Mouse (Mus musculus): ENCODE data around the gene Irx1. TPM values are rescaled to one million over a fixed set of nuclear protein-coding genes. Genes with fewer than 3 reads are reported as not detected.

Gene Irx1
- total RNA-seq (2021), result 1 to 10 TPM; 5.1 to 5.6 TPM
- long read RNA-seq, experiment 1, partial matches to known transcripts, result 0 of 1 reads
- long read RNA-seq, experiment 1, other reads (novel, unspliced or antisense), result 1 of 1 reads
- long read RNA-seq, experiment 2, result 0 reads

DNA sequence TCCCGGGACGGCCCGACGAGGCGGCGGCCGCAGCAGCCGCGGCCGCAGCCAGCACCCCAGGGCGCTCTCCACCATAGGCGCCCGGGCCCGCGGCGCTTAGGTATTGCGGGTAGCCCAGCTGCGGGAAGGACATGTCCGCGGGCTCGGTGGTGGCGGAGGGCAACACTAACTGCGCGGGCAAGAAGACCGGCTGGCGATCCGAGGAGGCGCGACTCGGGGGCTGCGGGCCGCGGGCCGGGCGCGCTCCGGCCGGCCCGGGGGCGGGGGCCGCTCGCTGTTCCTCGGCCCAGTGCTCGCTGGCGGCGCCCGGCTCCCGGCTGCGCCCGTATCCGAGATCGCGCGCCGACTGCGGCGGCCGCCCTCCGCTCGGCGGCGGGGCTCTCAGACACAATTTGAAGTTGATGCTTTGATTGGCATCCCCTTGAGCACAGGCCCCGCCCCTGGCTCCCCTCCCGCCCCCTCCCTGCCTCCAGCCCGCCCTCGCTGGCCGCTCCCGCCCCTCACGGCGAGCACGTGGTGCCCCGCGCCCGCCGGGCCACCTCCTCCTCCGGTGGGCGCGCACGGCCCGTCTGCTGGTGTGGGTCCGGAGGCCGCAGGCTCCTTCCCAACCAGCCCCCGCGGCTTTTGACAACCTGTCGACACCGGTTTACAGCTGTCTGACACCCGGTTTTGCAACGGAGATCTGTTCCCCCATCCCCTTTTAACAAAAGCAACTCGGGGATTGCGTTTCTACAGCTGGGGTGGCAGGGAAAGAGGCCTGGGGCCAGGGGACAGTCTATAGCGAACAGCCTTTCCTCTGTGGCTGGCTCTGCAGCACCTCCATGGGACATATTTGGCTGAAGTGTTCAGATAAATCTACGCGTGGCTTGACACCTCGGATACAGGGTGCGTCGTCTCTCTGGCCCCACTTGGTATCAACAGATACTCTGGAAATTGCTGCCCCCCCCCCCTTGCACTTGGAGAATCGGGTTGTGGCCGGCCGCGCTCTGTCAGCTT lies at the start of gene Irx1:
Irx1 (minus strand) TSS at position 368 of the 996 bp plus-strand sequence.
- no peak for DNase-seq

DNA sequence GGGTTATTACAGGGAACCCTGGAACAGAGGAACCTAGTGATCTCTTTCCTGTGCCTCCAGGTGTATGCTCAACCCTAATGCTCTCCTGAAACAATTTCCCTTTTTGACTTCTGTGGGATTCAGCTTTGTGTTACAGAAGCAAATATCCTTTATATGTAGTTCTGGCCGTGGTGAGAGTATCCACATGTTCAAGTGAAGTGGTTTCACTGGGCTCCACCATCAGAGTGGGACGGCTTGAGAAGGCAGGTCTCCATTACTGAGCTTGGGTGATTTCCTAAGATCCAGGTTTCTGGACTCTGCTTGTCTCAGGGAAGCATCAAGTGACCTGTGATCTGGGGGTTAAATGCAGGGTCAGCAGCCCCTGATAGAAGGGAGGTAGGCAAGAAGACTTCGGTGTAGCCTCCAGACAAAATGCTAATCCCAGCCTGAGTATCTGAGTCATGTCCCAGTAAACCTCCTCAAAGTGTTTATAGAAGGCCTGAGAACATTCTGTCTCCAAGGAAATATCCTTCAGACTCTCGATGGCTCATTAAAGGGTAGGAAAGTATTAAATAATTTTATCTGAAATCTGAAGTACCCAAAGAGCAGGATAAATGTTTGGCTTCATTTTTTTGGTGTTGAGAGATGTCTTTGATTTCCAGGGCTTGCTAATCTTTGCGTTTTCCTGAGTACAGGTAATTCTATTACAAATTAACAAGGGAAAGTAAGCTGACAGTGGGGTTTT lies 16.6 kb upstream of the Irx1 start:
- no peak for DNase-seq

DNA sequence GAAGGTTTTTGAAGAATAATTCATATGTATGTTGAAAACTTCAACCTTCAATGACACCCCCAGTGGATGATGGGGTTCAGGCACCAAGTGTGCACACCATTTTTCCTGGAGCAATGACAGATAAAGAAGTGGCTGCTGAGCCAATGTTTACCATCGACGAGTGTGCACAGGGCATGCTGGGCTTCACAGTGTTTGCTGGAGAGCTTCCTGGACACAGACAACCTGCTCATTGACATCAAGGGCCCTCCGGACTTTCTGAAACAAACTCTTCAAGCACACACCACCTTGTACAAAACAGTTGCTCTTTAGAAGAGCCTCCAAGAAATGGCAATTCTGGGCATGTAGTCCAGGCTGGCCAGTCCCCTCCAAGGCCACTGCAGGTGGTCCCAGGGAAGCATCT lies 12.2 kb upstream of the Irx1 start:
- DNase-seq, result no peak

DNA sequence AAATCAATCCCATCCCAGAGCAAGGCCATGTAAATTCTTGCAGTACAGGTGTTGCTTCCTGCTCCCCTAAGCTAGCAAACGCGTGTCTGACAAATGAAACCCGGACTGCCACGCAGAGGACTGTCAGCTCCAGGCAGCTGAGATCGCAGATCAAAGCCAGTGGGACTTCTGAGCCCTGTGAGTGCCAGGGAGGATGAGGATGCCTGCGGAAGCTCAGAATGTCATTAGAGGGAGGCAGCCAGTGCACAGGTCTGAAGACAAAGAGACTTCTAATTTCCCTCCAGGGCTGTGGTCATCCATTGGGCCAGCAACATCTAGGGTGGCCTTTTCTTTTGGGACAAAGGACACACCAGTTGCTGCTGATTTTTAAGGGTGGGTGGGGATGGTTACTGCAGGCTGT lies 4.8 kb upstream of the Irx1 start:
- DNase-seq, result no peak

DNA sequence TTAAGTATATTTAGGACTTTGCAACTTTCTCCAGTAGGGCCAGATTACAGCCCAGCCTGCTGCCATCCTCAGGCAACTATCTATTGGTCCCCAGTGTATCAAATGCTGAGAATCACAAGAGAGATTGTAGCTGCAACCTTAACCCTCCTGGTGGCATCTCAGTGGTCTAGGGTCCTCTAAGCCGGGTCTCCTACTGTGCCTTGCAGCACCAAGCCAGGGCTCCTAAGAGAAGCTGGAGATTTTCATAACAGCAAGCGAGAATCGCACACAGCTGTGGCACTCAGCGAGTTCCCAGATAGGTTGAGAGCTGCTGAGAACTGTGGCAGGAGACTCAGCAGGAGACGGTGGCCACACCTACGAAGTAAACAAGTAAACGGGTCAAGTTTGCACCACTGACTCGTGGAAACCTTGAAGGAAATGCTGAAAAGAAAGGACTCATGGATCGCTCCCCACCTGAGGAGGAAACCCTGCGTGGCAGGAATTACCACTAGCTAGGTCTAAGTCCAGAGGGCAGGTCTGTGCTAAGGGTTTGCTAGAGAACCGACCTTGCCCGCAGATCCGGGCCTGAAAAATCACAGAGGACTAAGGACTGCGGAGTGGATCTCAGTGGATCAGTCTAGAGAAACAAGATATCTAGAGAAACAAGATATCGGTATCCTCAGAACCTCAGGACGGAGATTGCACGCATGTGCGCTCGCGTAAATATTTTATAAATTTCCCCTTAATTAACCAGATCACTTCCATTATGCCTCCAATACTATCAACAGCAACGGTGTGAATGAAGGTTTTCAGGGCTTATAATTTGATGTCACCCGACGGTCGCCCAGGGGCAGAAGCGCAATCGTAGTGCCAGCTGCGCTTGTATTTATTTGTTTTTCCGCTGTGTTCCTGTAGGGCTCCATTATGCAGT lies 4.1 kb upstream of the Irx1 start:
- DNase-seq, result no peak

DNA sequence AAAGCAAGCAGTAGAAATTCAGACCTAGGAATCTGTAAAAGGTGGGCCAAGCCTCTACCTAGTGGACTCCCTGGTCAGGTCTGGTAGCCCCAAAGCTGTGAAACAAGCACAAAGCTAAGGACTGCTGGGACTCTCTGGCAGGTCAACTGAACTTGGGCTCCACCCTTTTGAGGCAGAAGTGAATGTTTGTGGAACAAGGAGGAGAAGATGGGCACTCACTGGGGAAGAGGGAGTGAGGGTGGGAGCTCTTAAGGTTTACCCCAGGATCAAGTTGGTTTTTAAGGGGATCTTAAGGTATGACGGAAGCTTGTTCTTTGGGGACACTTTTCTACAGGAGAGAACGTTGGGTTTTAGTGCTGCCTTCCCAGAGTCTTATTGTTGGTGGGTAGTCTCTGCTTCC lies 3.1 kb upstream of the Irx1 start:
- DNase-seq, result no peak

DNA sequence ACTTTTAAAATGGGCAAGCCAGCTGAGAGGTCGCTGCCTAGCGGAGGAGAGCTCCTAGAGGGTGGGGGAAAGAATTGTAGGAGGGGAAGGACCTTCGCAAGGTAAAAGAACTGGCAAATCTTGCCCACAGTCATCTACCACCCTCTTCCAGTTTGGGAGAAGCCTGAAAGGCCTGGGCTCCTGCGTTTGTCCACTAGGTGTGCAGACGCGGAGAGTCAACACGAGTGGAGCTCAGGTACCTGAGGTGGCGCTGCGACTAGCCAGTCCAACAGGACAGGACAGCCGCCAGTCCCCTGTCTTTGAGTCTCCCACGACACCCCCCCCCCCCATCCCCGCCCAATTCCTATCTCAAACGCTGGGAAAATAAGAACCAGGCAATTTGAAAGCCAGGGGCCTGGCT lies 843 bp upstream of the Irx1 start:
- DNase-seq, result no peak

DNA sequence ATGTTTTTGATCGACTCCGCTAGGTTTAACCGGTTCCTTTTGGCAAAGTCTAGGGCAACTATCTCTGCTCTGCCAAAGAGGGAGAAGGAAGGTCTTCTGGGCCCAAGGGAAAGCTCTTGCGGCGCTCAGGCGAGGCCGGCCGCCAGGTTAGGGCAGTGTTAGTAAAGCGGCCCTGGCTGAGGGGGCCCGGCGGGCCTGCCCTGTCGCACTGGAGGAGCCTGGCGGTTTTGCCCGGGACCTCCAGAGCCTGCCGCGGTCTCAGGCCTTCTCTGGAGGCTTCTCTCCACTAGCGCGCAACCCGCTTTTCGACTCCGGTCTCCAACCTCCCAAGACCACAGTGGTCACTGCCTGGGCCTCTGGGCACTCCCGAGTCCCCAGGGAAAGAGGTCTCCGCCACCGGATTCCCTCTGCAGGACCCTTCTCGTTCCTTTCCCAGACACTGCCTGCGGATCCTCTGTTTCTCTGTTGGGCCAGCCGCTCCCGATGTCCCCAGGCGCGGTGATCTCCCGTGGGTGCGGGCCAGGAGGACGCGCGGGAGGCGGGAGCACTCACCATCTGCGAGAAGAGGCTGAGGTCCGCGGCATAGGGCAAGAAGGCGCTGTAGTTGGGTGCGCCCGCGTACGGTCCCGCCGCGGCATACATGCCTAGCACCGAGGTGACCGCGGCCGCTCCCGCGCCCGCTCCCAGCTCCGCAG lies 715 bp downstream of the Irx1 start:
- DNase-seq, result peak in 1 of 2 experiments; percentile 50

DNA sequence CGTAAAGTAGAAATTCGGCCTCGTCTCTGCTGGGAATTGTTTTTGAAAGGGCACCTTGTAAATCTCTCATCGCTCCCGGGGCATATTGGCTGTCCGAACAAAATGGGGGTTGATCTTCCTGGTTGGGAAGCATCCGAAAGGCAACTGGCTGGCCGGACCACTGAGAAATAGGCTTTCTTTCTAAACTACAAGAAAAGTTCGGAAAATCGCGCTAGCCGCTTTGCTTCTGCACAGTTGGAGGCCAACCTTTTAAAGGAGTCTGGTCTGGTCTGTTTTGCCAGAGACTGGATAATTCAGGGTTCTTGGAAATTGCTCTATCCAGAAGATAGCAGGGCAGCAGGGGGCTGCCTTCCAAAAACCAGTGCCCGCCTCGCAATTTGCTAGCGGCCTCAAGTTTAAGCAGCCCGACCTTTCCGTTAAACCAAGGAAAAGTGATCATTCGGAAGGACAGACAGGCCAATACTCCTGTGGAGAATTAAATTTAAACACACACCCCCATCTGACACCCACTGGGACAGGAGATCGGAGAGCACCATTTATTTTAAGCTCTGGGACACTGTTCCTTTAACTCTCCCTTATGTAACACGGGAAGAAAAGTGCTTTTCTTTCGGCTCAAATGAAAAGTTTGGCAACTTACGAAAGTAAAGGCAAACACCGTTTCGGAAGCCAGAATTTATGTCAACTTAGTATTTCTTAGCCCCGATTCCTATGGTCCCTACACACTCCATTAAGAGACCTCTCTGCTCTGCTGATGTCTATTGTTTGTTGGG lies 1.4 kb downstream of the Irx1 start:
- peak in 1 of 2 experiments; percentile 45 for DNase-seq

DNA sequence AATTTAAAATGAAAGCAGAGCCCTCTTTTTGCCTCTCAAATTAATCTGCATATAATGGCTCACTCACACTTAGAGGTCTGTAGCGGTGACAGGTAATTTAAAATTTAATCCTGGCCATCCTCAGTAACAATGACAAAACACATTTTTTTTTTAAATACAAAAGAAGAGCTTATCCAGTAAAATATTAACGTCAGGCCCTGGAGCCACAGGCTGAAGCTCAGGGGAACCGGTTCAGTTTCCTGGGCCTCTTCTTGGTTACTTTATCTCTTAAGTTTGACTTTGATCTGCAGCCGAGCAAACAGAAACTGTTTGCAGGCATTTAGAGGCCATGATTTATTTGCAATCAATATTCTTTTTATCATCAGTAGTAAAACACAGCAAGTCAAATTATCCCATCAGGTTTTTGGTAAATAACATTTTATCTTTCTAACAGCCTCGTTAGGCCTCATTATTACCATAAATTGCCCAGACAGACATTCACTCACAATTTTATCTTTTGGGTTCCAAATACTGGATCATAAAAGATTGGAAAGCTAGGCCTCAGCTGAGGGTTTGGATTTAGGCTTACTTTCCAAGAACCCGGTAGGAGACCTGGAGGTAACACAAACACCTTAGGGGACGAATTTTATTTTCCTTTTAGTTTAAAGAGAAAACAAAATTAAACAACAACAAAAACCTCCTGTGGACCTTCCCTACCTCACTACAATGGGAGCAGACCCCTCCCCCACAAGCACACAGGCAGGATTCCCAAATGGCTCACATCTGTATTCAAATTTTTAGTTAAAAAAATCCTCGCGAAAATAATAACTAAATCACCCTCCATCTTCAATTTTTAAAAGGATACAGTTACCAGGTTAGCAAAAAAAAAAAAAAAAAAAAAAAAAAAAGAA lies 2.4 kb downstream of the Irx1 start:
- DNase-seq, result no peak

DNA sequence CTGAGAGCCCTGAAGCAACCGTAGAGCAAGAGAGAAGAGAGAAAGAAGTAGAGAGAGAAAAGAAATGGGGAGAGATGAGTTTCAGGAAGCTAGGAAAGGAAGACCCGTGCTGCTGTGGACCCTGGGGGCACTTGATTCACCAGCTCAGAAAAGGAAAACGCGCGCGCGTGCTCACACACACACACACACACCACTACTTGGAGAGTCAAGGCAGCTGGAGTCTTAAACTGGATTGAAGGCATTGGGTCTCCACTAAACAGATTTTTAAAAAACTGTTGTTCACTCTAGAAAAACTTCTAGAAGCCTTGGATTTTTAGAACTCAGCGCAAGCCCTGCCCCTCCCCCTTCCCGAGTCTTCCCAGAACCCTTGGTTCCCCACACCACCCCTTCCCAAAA lies 3.2 kb downstream of the Irx1 start:
- no peak for DNase-seq

DNA sequence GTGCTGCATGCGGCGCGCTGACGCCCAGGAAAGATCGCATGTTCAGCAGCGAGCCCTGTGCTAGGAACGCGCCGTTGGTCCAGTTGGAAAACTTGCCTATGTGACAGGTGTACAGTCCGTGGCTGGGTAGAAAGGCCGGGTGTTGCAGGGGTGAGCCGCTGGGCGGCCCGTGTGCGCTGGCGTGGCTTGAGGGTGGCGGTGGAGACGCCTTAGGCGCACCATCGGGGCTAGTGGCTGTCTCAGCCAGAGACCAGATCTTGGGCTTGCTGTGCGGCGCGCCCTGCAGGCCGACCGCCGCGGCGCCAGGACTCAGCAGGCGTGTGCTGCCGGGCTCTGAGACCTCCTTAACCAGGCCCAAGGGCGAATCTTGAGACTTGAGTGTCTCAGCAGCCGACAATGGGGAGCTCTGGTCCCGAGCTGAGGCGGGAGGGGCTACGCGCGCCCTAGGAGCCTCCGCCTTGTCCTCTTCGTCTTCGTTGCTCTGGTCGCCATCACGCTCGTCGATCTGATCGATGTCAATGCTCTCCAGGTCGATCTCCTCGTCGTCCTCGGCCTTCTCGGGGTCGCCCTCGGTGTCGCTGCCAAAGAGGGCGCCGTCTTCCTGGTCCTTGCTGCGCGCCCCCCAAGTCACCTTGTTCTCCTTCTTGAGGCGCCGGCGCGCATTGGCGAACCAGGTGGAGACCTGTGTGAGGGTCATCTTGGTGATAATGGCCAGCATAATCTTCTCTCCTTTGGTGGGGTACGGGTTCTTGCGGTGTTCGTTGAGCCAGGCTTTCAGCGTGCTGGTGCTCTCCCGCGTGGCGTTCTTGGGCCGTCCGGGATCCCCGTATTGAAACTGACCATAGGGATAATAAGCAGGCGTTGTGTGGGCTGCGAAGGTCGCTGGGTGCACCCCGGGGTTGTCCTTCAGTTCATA lies 3.9 kb downstream of the Irx1 start:
- no peak for DNase-seq

DNA sequence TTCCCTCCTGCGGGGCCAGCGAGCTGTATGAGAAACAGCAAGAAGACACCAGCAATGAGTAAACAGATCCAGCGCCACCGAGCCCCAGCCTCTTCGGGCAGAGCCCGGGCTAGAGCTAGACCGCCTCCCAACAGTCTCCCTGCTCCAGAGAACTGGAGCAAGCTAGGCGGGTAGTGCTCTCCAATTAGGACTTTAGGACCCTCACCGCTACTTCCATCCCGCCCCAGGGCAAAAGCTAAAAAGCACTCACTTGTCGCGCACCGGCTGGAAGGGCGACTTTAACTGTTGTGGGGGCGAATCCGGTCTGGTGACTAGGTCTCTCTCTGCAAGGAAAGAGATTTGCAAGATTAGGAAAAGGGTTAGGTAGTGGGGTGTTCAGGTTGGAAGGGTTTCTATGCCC lies 4.9 kb downstream of the Irx1 start:
- no peak for DNase-seq

DNA sequence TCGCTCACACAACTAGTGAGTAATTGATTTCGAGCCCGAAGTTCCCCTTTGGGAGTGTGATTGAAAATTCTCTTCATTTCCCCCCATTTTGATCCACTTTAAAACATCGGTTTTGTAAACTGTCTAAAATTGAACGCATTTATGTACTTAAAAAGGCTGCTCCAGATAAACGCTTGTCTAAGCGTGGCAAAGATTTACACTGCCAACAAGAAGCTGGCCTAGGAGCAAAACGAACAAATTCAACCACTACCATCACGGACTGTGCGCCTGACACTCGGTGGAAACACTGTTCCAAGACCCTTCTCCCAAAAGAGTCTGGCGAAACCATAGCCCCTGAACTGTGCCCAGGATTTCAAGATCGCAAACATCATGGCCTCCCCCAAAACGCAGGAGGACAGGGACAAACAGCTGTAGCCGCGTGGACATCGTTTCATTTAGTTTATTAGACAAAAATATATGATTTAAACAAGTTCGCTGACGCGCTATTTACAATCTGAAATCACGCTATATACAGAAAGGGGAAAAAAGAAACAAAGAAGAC lies 5.6 kb downstream of the Irx1 start:
- DNase-seq, result no peak

DNA sequence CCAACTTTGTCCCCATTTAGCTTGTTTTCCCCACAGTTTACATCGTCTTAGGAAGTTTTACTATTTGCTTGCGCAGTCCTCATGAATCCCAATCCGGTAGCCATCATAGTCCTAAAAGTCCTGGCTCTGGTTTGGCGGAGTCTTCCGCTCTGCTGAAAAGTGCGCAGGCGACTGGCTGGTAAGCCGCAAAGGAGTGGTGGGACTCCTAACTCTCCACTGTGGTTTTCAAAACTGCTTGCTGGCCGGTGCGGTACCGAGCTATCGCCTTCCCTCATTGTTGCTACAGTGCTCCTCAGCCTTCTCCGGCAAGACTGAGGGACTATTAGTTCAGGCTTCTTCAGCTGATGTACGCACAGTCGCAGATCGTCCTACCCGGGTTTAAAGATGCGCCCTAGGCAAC lies 6.4 kb downstream of the Irx1 start:
- no peak for DNase-seq

DNA sequence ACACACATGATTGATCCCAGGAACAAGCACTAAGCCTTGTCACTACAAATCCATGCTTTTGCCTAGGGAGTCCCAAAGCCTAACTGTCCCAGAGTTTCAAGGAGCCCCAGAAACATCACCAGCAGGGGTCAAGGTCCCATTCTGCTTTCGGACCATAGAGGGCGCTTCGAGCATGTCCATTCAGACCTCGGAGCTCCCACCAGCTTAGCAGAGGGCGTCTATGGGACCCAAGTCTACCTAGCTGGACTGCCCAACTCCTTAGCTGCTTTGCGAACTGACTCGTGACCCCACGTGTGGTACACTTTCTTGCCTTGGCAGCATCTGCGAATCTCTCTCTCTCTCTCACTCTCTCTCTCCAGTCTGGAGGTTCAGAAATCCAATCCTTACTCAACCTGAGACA lies 7.0 kb downstream of the Irx1 start:
- peak in 1 of 2 experiments; percentile 47 for DNase-seq

DNA sequence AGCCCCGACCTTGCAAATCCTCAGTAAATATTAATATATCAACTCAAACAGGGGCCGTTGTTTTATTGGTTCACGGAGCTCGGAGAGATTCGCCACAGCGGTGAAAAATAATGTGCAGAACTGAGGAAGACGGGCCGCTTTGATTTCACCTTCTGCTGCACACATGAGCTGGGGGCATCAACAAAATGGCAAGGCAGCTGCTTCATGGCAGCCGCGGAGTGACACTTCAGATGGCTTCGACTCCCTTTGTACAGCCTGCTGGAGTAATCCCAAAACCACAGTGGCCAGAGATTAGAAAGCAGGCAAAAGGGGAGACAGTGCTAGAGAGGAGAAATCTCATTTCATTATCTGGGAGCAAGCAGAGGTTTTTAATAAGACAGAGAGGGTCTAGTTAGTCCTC lies 11.6 kb downstream of the Irx1 start:
- no peak for DNase-seq

DNA sequence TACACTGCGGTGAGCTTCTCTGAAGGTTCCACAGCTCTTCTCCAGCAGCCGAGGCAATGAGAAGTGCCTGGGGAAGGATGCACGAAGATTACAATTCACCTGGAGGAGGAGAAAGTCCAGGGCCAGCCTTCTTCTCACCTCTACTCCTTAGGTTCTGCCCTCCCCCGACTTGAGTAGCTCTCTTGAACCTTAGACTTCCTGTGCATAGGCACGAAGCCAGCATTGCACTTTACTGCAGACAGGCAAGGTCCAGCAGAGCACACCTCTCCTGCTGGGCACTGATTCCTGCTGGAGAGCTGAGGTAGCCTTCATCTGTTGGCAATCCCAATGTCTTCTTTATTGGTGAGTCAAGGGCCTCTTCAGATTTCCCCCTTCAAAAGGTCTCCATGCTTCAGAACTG lies 13.7 kb downstream of the Irx1 start:
- no peak for DNase-seq
